Mouse (Mus musculus) adrenal gland, adult 2 months (tissue): Measurements from ENCODE around the gene Mdm2. TPM values are rescaled to one million over a fixed set of nuclear protein-coding genes. Genes with fewer than 3 reads are reported as not detected.

ENCODE experiments used
- DNase-seq: peaks from one replicate; pipeline ENCODE4 v3.0.0; 2021
- polyA plus RNA-seq: library from polyadenylated mRNA; depleted of rRNA; stranded (reverse); fragments of >200 nt; gene quantifications from 2 replicates; pipeline ENCODE4 v1.2.3, GENCODE M21; 2012
- total RNA-seq, 2 experiments: library from RNA; stranded (reverse); gene quantifications; 2 replicates each; pipeline ENCODE4 v1.2.3; 2021

Gene Mdm2
- total and polyA plus RNA-seq, 3 experiments: 47.0 to 155 (median 55.4) TPM

DNA sequence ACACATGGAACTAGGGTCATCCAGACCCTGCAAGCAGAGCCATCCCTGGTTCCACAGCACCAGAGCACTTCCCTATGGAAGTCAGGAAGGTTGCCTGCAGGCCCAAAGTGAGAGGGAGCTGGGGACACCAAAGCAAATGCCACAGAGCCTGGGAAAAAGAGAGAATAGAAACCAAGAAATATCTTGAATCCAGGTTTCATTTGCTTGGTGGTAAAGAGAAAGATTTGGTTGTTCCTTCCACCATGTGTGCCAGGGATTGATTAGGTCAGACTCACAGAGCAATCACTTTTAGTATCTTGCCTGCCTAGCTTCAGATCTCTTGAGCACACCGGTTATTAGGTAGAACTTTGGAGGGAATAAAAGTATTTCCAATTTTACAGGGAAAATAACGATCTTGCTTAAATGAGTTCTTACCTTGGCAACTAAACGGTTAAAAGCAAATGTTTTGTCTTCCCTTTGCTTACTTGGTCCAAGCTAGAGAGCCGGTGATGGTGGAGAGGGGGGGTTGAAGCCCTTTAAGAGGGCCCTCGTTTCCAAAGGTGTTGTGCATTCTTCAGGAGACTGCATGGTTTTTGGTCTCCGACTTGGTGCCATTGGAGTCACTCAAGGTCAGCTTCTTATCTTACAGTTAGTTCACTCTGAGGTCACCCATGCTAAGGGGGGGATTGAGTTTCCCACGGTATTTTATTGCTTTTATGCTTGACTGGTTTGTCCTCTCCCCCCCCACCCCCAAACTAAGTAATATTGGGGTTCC is 54.5 kb downstream of the Mdm2 start:
- DNase-seq: no peak

DNA sequence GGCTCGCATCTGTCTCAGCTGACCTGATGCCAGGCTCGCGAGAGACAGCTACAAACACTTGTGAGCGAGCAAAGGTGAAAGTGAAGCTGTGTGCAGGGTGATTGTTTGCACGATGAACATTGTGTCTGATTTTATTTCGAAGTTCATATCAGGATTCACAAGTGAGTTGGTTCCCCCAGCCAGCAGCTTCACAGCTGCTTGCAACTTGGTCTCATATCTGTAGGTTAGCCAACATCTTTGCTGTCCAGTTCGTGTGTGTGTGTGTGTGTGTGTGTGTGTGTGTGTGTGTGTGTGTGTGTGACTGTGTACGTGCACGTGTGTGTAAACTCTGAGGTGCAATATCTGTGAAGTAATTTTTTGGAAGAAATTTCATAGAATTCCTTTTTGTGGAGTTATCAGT is 55.1 kb downstream of the Mdm2 start:
- no peak for DNase-seq

DNA sequence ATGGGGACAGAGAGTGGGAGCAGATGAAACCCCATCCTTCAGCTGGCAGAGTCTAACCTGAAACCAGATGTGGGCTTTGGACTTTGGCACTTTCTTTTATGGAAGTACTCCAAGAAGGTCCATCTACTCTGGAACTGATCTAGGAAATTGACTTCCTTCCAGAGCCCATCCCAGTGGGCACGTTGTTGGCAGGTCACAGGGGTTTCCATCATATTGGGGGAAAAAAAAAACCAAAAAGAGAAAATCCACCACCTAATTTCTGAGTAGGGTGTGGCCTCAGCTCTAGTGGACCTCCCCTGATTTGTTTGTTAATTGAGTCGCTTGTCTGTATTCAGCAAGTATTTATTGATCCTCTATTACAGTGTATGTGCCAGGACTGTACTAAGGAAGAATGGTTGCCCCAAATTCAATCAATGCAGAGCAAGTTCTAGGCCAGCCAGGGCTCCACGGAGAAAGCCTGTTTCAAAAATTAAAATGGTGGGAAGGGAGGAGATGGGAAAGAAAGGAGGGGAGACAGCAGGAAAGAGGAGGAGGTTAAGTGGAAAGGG is 55.9 kb downstream of the Mdm2 start:
- DNase-seq: no peak

DNA sequence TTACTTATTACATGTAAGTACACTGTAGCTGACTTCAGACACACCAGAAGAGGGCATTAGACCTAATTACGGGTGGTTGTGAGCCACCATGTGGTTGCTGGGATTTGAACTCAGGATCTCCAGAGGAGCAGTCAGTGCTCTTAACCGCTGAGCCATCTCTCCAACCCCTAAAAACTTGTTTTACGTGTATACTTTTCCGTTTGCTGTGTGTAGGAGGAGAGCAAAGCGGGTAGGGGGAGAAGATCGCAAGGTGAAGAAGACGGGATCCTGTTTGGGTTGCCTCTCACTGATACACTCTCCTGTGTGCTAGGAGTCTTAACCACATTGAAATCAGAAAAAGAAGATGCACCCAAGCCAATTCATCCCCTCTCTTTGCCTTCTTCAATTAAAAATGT is 56.8 kb downstream of the Mdm2 start:
- no peak for DNase-seq

DNA sequence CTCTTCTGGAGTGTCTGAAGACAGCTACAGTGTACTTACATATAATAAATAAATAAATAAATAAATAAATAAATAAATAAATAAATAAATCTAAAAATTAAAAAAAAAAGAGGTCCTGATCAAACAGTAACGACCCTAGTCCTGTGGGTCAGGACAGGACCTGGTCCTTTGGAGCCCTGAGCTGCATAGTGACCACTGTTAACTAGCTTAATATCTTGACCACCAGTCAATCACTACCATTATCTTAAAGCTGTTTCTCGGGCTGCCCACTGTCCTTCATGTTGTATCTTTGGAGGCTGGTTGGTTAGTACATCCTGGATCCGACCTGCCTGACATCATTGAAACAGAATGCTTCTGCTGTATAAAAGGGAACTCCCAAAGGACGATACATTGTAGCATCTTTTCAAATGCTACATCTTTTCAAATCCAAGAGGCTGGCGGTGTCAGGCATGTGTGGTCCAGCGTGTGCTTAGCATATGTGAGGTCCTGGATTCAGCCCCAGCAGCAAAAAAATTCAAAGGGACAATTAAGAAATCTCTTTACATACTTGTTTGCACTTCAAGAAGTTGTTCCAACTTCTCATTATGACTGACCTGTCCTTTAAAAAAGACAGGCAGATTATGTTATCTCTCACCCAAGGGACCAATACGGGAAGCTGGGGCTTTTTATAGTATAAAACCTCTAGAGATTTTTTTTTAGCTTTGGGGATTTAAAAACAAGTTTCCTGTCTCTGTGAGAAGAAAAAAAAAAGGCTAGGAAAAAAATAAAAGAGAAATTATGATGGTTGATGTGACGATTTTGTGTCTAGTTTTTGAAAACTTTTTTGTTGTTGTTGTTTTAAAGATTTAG is 57.4 kb downstream of the Mdm2 start:
- DNase-seq: no peak

DNA sequence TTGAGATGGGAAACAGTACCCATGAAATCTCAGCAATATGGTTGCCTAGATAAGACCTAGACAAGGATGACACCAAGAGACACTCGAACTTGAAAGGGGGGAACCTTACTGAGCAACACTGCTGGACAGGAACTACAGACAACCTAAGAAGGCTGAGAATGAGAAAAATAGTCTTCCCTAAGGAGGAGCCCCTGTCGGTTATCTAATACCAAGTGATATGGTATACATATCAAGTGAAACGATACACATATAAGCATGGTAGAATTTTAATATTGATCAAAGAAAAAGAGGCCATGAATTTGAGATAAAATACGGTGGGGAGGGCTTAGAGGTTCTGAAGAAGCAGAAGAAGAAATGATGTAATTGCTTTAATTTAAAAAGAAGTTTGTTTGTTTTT is 58.2 kb downstream of the Mdm2 start:
- no peak for DNase-seq

DNA sequence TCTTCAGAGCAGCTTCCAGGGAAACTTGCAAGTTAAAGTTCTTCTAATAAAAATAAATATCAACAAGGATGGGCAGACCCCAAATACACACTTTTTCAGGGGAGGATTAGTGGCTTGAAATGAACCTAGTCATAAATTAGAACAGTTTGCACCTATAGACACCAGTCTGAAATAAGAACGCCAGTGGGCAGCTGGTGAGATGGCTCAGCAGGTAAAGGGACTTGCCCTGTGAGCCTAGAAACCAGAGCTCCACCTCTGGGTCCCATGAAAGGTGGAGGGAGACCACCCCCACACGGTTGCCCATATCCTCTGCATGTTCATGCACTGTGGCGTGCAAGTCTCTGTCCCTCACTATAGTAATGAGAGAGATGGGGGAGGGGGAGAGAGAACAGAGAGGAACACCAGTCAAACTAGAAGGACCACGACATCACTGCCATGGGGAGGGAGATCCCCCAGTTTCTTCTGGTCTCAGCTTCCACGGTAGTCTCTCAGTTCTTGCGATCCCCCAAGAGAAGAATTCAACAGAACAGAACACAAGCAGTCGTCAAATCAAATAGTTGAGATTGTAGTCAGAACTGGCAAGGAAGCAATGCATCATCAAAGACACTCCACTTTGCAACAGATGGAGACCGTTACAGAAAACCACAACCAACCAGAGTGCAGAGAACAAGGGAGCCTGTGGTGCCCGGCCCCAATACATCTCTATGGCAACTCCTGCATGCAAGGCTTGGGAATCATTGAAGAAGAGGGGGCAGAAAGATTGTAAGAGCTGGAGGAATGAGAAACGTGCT is 58.8 kb downstream of the Mdm2 start:
- no peak for DNase-seq

DNA sequence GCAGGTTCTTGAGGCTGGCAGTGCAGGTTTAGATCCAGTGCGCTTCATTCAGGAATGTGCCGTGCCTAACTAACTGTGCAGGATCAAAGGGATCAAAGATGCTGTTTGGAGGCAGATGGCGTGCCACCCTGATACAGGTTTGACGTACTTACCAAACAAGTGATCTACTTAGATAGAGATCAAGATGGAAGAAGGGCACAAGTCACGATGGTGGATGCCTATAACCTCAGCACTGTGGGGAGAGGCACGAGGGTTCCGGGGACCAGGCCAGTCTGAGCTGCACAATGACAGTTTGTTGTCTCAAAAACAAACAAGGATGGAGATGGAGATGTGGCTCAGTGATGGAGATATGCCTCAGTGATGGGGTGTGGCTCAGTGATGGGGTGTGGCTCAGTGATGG is 59.8 kb downstream of the Mdm2 start:
- DNase-seq: no peak

DNA sequence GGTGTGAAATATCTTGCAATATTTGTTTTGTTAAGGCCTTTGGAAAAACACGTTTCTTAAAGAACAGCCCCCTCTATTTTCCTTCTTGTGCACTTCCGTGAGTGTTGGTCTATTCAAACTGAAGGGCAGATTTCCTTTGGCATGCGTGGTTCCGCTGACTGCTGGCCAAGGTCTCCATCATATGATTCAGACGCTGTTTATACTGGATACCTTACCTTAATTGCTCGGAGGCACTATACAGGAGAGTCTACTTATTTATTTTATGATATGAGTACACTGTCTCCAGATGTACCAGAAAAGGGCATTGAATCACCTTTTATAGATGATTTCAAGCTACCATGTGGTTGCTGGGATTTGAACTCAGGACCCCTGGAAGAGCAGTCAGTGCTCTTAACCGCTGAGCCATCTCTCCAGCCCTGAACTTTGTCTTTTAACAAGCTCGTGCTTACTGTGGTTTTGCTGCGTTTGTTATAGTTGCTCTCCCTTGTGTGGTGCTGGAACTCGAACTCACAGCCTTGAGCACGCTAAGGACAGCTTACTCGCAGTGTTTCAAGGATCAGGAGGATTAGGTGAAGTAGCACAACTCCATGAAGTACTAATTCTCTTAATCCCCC is 60.4 kb downstream of the Mdm2 start:
- DNase-seq: no peak

DNA sequence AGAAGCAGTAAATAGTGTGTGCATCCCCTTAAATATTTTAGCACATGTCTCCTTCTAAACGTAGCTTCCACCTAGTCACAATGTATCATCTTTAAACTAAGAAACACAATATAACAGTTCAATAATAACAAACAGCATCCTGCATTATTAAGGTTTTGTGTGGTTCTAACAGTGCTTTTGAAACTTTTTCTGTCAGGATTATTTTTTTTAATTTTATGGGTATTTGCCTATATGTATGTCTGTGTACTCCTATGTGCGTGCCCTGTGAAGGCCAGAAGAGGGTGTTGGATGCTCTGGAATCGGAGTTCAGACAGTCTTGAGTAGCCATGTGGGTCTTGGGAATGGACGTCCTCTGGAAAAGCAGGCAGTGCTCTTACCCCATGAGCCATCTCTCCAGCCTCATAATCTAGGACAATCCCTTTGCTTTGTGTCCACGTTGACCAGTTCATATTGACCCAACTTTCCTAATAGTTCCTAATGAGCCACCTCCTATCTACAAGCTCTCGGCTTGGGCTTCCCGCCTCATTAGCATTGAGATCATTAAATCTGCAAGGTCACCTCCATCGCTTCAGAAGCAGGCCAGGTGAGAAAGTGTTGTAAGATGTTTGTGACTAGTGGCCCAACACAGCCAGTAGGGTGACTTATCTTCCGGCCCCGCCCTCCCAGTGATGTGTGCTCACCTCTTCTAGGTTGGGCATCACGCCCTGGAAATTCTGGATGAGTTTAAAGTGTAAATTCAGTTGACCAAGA is 61.1 kb downstream of the Mdm2 start:
- DNase-seq: no peak

DNA sequence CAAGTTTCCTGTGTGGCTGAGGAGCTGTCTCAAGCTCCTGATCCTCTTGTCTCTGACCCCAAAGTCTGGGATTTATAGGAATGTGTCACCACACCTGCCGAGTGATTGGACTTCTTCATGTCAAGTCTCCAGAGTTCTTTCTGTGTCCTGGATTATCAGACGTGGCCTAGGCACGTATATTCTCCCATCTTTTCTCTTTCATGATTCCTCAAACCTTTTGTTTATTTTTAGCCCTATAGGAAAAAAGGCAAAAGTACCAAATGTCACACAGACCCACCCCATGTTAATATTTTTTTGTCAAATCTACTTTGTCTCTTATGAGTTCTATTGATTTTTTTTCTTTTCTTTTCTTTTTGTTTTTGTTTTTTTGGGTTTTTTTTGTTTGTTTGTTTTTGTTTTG is 61.9 kb downstream of the Mdm2 start:
- no peak for DNase-seq

DNA sequence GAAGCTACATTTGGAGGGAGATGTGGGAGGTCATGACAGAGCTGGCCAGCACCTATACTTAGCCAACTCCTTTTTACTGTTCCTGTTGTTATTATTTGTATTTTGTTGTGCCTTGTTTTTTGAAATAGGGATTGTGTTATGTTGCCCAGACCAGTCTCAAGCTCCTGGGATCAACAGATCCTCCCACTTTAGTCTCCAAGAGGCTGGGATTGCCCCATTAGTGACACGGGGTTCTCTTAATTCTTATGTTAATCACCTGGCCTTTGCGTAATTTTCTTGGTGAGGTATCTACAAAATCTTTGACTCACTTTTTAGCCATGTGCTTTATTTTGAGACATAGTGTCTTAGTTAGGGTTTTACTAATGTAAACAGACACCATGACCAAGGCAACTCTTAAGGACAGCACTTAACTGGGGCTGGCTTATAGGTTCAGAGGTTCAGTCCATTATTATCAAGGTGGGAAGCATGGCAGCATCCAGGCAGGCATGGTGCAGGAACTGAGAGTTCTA is 62.5 kb downstream of the Mdm2 start:
- DNase-seq: no peak

DNA sequence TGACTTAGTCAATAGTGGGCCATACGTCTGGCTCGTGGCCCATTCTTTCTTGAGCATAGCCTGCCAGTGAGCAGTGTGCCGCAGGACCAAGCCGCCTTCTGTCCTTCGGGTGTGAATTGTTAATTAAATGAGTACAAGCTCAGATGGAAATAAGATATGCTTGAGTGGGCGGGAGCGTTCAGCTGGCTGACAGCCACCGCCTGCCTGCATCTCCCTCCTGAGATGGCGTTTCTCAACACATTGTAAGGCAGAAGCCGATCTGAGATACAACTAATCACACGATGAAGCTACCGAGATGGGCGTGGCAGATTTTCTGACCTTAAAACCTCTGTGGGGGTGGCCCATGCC is 63.4 kb downstream of the Mdm2 start:
- no peak for DNase-seq

DNA sequence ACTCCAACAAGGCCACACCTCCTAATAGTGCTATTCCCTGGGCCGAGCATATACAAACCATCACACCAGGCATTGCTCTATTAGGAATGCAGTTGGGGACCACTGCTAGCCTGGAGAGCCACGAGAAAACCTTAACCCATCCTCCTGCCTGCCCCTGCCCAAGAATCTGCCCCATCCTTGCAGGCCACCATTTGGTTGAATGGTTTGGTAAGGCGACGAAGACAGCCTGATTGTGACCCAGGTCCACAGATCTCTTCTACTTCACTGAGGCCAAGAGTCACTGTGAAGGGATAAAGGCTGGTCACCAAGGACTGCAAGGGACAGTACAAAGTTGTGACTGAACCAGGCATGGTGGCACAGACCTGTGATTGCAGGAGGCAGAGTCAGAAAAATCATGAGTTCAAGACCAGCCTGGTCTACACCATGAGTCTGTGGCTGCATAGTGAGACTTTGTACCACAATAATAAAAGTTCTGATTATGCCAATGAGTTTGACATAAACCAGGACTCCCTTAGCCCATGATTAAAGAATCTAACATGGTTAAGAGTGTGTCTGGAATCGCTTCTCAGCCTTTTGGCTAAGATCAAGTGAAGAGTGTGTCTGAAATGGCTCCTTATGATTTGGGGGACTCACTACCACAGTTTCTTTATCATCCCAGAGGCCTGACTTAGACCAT is 63.9 kb downstream of the Mdm2 start:
- no peak for DNase-seq

DNA sequence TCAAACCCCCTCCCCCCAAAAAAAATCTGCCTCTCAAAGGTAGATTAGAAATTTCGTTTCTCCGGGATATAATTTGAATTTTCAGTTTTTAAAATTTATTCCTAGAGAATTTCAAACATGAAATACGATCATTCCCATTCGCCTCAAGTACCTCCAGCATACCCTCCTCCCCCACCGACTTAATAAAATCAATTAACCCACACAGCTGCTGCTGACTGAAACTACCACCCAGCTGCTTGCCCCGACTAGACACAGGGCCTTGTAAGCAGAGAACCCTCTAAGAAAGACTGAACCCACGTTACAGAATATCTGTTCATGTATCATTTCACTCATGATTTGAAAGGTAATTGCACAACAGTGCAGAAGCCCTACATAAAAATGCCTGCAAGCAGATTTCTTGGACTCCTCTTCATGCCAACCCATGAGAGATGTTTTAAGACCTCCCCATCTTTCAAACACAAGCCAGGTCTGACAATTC is 65.0 kb downstream of the Mdm2 start:
- no peak for DNase-seq

DNA sequence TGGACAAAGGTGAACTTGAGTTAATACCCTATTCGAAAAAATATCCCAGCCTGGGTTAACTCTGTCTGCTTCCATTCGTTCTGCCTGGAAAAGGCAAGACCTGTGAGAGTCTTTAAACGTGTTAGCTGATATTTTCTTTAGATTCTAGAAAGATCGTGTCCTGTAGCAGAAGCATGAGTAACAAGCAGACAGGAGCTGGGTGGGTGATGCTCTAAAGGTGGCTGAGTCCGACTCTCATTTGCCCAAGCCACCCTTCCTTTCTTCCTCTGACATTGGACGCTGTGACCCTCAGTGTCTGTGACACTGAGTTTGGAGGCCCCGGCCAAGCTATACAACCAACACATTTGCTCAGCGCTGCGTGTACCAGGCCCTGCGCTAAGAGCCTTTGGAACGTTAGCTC is 65.7 kb downstream of the Mdm2 start:
- no peak for DNase-seq

DNA sequence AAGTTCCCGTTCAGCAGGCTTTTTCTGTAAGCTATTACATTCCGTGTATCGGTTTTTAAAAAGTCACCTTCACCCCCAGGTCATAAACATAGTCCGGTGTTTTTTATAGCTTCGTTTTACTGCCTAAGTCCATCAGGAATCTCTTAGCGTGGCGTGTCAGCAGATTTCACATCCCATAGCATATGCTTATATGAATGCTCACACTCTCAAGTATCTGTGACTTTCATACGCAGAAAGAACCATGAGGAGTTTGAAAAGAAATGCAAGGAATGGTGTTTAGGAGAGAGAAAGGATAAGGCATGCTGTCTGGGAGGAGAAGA is 66.2 kb downstream of the Mdm2 start:
- no peak for DNase-seq

DNA sequence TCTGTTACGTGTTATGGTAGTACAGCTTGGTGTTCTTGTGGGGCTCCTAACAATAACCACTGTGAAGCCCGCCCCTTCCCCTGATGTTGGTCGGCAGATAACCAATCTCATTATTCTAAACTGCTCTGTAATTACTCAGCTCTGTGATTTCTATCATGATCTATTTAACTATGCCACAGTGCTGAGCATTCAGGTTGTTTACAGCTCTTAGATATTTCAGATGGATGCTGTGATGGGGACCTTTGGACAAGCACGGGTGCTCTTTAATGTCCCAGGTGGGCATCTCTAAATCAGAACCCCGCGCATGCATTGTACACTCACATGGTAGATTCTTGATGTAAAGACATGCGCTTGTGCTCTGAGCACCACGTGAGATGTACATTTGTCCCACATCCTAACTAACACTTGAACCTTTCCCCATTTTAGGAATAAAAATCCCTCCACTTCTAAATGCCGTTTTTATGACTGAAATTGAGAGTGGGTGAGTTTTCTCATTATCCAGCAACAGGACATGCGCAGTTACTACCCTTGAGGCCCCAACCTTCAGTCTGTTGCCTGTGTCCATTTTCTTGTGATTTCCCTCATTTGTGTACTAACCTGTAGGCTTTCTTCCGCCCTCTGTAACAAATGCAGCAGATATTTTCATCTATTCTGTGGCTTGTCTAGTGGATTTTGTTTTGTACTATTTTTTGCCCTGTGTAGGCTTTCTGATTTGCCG is 66.7 kb downstream of the Mdm2 start:
- DNase-seq: no peak

DNA sequence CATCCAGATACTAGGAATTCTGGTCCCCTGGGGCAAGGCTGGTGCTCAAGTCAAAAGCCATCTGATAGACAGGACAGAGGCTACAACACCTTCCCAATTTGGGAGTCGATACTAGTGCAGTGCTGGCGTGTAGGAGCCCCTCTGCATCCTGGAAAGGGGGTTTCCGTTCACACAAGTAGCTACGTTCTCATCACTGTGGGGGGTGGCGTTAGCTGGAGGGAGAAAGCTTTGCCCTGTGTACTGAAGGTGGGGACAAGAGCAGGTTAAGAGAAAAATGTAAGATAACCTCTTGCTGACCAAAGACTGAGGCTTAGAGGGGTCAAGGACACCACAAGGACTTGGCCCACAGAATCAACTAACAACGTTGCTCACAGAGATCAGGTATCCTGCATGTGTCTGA is 67.3 kb downstream of the Mdm2 start:
- DNase-seq: no peak
